ENCODE assay signal across 12 mouse cellular contexts in genomic region chr5:91807070-91808065, GRCm38 (mm10).
DNase-seq lines count a peak whose midpoint lies in the region; ATAC-seq and TF ChIP-seq lines count a peak whose summit lies in the region.
"Had no signal": no experiment of that assay in that cellular context is flagged by ENCODE, and none has a peak within 500 bp of the region (broad histone marks: within the 10 kb centered on the region; RNA-seq: fewer than 3 reads in every experiment).

No protein-coding gene starts in this region.

- H3K4me2 ChIP-seq in forebrain, embryonic 12.5 days = no peak overlapping the region
- H3K4me2 ChIP-seq in limb, embryonic 11.5 days (ENCODE audit: low read depth, severe bottlenecking) = no peak overlapping the region
- peak overlapping the region; percentile 25 for H3K4me2 ChIP-seq in heart, embryonic 16.5 days (ENCODE audit: low read depth, low read length)
- H3K4me2 ChIP-seq: hindbrain, embryonic 15.5 days had no signal

- no peak for TF ChIP-seq CTCF in thymus, adult 2 months (IDR thresholded peaks at IDR 0.05; ENCODE audit: borderline replicate concordance, control insufficient read depth, extremely low read depth, insufficient read depth, low read length, poor library complexity)

- no peak for DNase-seq in forebrain, embryonic 10.5 days (ENCODE audit: extremely low spot score, low spot score)
- no peak for DNase-seq in limb, embryonic 11.5 days (ENCODE audit: low spot score)
- DNase-seq in limb, embryonic 10.5 days (ENCODE audit: low spot score) = no peak
- peak; percentile 31 for DNase-seq in thymus, adult 2 months
- no peak for DNase-seq in layer of hippocampus, adult 9-11 months
- no peak for DNase-seq in gastrocnemius, adult 8-10 months (ENCODE audit: low spot score in 2 of 2)
- DNase-seq: layer of hippocampus, postnatal 36 days had no signal

- 83% methylated on average over 18 of the region's 18 CpGs for WGBS in forebrain, embryonic 10.5 days
- 82% methylated on average over 18 of the region's 18 CpGs for WGBS in forebrain, embryonic 12.5 days
- WGBS in limb, embryonic 11.5 days = 67% methylated on average over 18 of the region's 18 CpGs
- 71% methylated on average over 18 of the region's 18 CpGs for WGBS in limb, embryonic 10.5 days
- 29% methylated on average over 18 of the region's 18 CpGs for WGBS in heart, embryonic 16.5 days
- WGBS in thymus, adult 2 months = 74% methylated on average over 18 of the region's 18 CpGs

- H3K36me3 ChIP-seq in forebrain, embryonic 10.5 days (replicated peaks) = no peaks in the 10 kb centered on the region
- H3K36me3 ChIP-seq in forebrain, embryonic 12.5 days (replicated peaks) = no peaks in the 10 kb centered on the region
- no peaks in the 10 kb centered on the region for H3K36me3 ChIP-seq in limb, embryonic 11.5 days (ENCODE audit: control insufficient read depth, insufficient read depth, low read length)
- H3K36me3 ChIP-seq in limb, embryonic 10.5 days = no peaks in the 10 kb centered on the region
- H3K36me3 ChIP-seq in heart, embryonic 16.5 days (ENCODE audit: control insufficient read depth, insufficient read depth) = no peaks in the 10 kb centered on the region
- no peaks in the 10 kb centered on the region for H3K36me3 ChIP-seq in thymus, adult 2 months (ENCODE audit: control insufficient read depth, insufficient read depth, low read length)
- H3K36me3 ChIP-seq: hindbrain, embryonic 15.5 days had no signal

- ATAC-seq in forebrain, embryonic 12.5 days (ENCODE audit: low FRiP score) = no peak
- ATAC-seq in limb, embryonic 11.5 days (ENCODE audit: insufficient number of reproducible peaks, low FRiP score, low TSS enrichment, low read depth) = peak; percentile 65; the same call in 1 of the 2 replicates
- ATAC-seq in heart, embryonic 16.5 days (replicated peaks; ENCODE audit: extremely low read depth, insufficient read depth, low FRiP score) = no peak; the same call in 1 of the 2 replicates
- ATAC-seq: Patski had no signal

- H3K27me3 ChIP-seq in forebrain, embryonic 10.5 days (ENCODE audit: poor library complexity, severe bottlenecking) = no peaks in the 10 kb centered on the region
- H3K27me3 ChIP-seq in forebrain, embryonic 12.5 days = no peaks in the 10 kb centered on the region
- no peaks in the 10 kb centered on the region for H3K27me3 ChIP-seq in limb, embryonic 11.5 days (ENCODE audit: control insufficient read depth, insufficient read depth, low read length)
- no peaks in the 10 kb centered on the region for H3K27me3 ChIP-seq in limb, embryonic 10.5 days (ENCODE audit: low read depth, poor library complexity, severe bottlenecking)
- no peaks in the 10 kb centered on the region for H3K27me3 ChIP-seq in heart, embryonic 16.5 days (ENCODE audit: control insufficient read depth, insufficient read depth, low read length)
- H3K27me3 ChIP-seq in thymus, adult 2 months (ENCODE audit: control insufficient read depth, insufficient read depth, low read length) = no peaks in the 10 kb centered on the region
- H3K27me3 ChIP-seq: hindbrain, embryonic 15.5 days; Patski had no signal

- no peaks in the 10 kb centered on the region for H3K9me3 ChIP-seq in forebrain, embryonic 10.5 days
- H3K9me3 ChIP-seq in forebrain, embryonic 12.5 days = no peaks in the 10 kb centered on the region
- H3K9me3 ChIP-seq in limb, embryonic 11.5 days (ENCODE audit: control insufficient read depth, low read length) = no peaks in the 10 kb centered on the region
- H3K9me3 ChIP-seq in limb, embryonic 10.5 days (replicated peaks) = no peaks in the 10 kb centered on the region
- peaks cover 3% of the 10 kb centered on the region; the same call in 1 of the 2 replicates for H3K9me3 ChIP-seq in heart, embryonic 16.5 days (replicated peaks; ENCODE audit: control insufficient read depth, low read length)
- H3K9me3 ChIP-seq: hindbrain, embryonic 15.5 days had no signal

- H3K4me1 ChIP-seq in forebrain, embryonic 10.5 days = peaks cover 9% of the 10 kb centered on the region; the same call in 1 of the 2 replicates
- H3K4me1 ChIP-seq in forebrain, embryonic 12.5 days = no peaks in the 10 kb centered on the region
- H3K4me1 ChIP-seq in limb, embryonic 11.5 days (ENCODE audit: control insufficient read depth, insufficient read depth, low read length) = no peaks in the 10 kb centered on the region
- peaks cover 6% of the 10 kb centered on the region for H3K4me1 ChIP-seq in limb, embryonic 10.5 days
- peaks cover 14% of the 10 kb centered on the region for H3K4me1 ChIP-seq in heart, embryonic 16.5 days (ENCODE audit: control insufficient read depth, insufficient read depth, low read length)
- peaks cover 9% of the 10 kb centered on the region for H3K4me1 ChIP-seq in thymus, adult 2 months (replicated peaks; ENCODE audit: control insufficient read depth, insufficient read depth, low read length)
- H3K4me1 ChIP-seq: hindbrain, embryonic 15.5 days had no signal

- H3K4me3 ChIP-seq in forebrain, embryonic 10.5 days = no peak overlapping the region
- no peak overlapping the region for H3K4me3 ChIP-seq in forebrain, embryonic 12.5 days (replicated peaks)
- no peak overlapping the region for H3K4me3 ChIP-seq in limb, embryonic 11.5 days (ENCODE audit: low read depth, low read length)
- H3K4me3 ChIP-seq in limb, embryonic 10.5 days = no peak overlapping the region
- H3K4me3 ChIP-seq in heart, embryonic 16.5 days (ENCODE audit: low read length) = no peak overlapping the region
- no peak overlapping the region for H3K4me3 ChIP-seq in thymus, adult 2 months (ENCODE audit: control insufficient read depth, insufficient read depth, low read length)
- H3K4me3 ChIP-seq: hindbrain, embryonic 15.5 days had no signal

- TF ChIP-seq POLR2A in thymus, adult 2 months (IDR thresholded peaks at IDR 0.05; ENCODE audit: control insufficient read depth, extremely low read depth, insufficient read depth, low read length, poor library complexity) = no peak

- H3K27ac ChIP-seq in forebrain, embryonic 10.5 days = peak overlapping the region; percentile 20; the same call in 1 of the 2 replicates
- H3K27ac ChIP-seq in forebrain, embryonic 12.5 days = no peak overlapping the region
- no peak overlapping the region for H3K27ac ChIP-seq in limb, embryonic 11.5 days (replicated peaks; ENCODE audit: low read depth, low read length)
- no peak overlapping the region for H3K27ac ChIP-seq in limb, embryonic 10.5 days
- H3K27ac ChIP-seq in heart, embryonic 16.5 days (ENCODE audit: low read length) = peak overlapping the region; percentile 66; the same call in 1 of the 2 replicates
- no peak overlapping the region for H3K27ac ChIP-seq in thymus, adult 2 months (ENCODE audit: control insufficient read depth, insufficient read depth, low read length)
- H3K27ac ChIP-seq: hindbrain, embryonic 15.5 days; macrophage had no signal

- no peak overlapping the region for H3K9ac ChIP-seq in forebrain, embryonic 12.5 days
- no peak overlapping the region for H3K9ac ChIP-seq in limb, embryonic 11.5 days (ENCODE audit: low read length)
- H3K9ac ChIP-seq in heart, embryonic 16.5 days (ENCODE audit: low read length) = no peak overlapping the region
- H3K9ac ChIP-seq: hindbrain, embryonic 15.5 days had no signal

Comparison
In these comparisons a context has a peak if more than half of its experiments do, and no peak if none do; other contexts are left out.
1. H3K27ac ChIP-seq: peak in forebrain, embryonic 10.5 days (single experiment) and heart, embryonic 16.5 days (single experiment); none in forebrain, embryonic 12.5 days (single experiment), limb, embryonic 11.5 days (single experiment), limb, embryonic 10.5 days (single experiment) and thymus, adult 2 months (single experiment).